Mouse (Mus musculus): ENCODE measurements around the gene Nbeal2. TPM values are rescaled to one million over a fixed set of nuclear protein-coding genes. Genes with fewer than 3 reads are reported as not detected.

The Nbeal2 gene
- polyA plus RNA-seq, 1 experiment from 2014 or later = 2.6 TPM

- H3K27ac ChIP-seq (replicated peaks) = no peak overlapping the region
- H3K9me3 ChIP-seq = no peaks in the 10 kb centered on the region
- 67% methylated on average over 7 of the region's 7 CpGs for WGBS
- no peak overlapping the region for H3K9ac ChIP-seq (replicated peaks)
- H3K4me1 ChIP-seq = peaks cover 13% of the 10 kb centered on the region
- ATAC-seq (ENCODE audit: low FRiP score, low read depth) = no peak
- no peaks in the 10 kb centered on the region for H3K36me3 ChIP-seq
- no peaks in the 10 kb centered on the region for H3K27me3 ChIP-seq
- H3K4me3 ChIP-seq = no peak overlapping the region
- no peak overlapping the region for H3K4me2 ChIP-seq (replicated peaks)
Measured at GRCm38 (mm10) chr9:110672462-110673106, 18.6 kb upstream of the Nbeal2 start.

- Histone ChIP-seq H3K27me3 (no peaks in the 10 kb centered on the region), H3K9ac (replicated peaks) (no peak overlapping the region), H3K9me3 (no peaks in the 10 kb centered on the region), H3K4me1 (peaks cover 26% of the 10 kb centered on the region), H3K36me3 (no peaks in the 10 kb centered on the region), H3K4me3 (no peak overlapping the region), H3K27ac (replicated peaks) (no peak overlapping the region), H3K4me2 (replicated peaks) (no peak overlapping the region)
- no peak for ATAC-seq (ENCODE audit: low FRiP score, low read depth)
- WGBS = 91% methylated on average over 5 of the region's 5 CpGs
Measured at GRCm38 (mm10) chr9:110669785-110670184, 15.8 kb upstream of the Nbeal2 start.

- WGBS = 92% methylated on average over 6 of the region's 6 CpGs
- no peaks in the 10 kb centered on the region for H3K27me3 ChIP-seq
- H3K9ac ChIP-seq (replicated peaks) = no peak overlapping the region
- no peak for ATAC-seq (ENCODE audit: low FRiP score, low read depth)
- H3K4me1 ChIP-seq = peaks cover 30% of the 10 kb centered on the region
- H3K4me3 ChIP-seq = no peak overlapping the region
- H3K27ac ChIP-seq (replicated peaks) = no peak overlapping the region
- no peaks in the 10 kb centered on the region for H3K36me3 ChIP-seq
- H3K4me2 ChIP-seq (replicated peaks) = no peak overlapping the region
- no peaks in the 10 kb centered on the region for H3K9me3 ChIP-seq
Measured at GRCm38 (mm10) chr9:110668601-110669293, 14.8 kb upstream of the Nbeal2 start.

- no peak for ATAC-seq (ENCODE audit: low FRiP score, low read depth)
- no peak overlapping the region for H3K9ac ChIP-seq (replicated peaks)
Measured at GRCm38 (mm10) chr9:110667219-110667836, 13.4 kb upstream of the Nbeal2 start.

GRCm38 (mm10) chr9:110666374-110666773 is 12.4 kb upstream of the Nbeal2 start:
- H3K27me3 ChIP-seq = no peaks in the 10 kb centered on the region
- no peak overlapping the region for H3K4me3 ChIP-seq
- 0 out of 2 replicates have a peak overlapping the region, but pooled peaks have one; percentile 39 for H3K27ac ChIP-seq (replicated peaks)
- no peaks in the 10 kb centered on the region for H3K9me3 ChIP-seq
- 33% methylated on average over 8 of the region's 8 CpGs for WGBS
- no peak overlapping the region for H3K4me2 ChIP-seq (replicated peaks)
- no peak overlapping the region for H3K9ac ChIP-seq (replicated peaks)
- ATAC-seq (ENCODE audit: low FRiP score, low read depth) = no peak
- H3K4me1 ChIP-seq = peaks cover 17% of the 10 kb centered on the region
- H3K36me3 ChIP-seq = no peaks in the 10 kb centered on the region

More at GRCm38 (mm10) chr9:110667219-110667836, 13.4 kb upstream of the Nbeal2 start:
- 84% methylated on average over 4 of the region's 4 CpGs for WGBS
- H3K4me3 ChIP-seq = no peak overlapping the region
- no peaks in the 10 kb centered on the region for H3K9me3 ChIP-seq
- H3K4me2 ChIP-seq (replicated peaks) = no peak overlapping the region
- no peak overlapping the region for H3K27ac ChIP-seq (replicated peaks)
- H3K27me3 ChIP-seq = no peaks in the 10 kb centered on the region
- H3K4me1 ChIP-seq = peaks cover 18% of the 10 kb centered on the region
- no peaks in the 10 kb centered on the region for H3K36me3 ChIP-seq

- Histone ChIP-seq H3K36me3 (no peaks in the 10 kb centered on the region), H3K4me2 (replicated peaks) (no peak overlapping the region), H3K4me3 (no peak overlapping the region), H3K4me1 (peaks cover 17% of the 10 kb centered on the region), H3K9me3 (no peaks in the 10 kb centered on the region), H3K27me3 (no peaks in the 10 kb centered on the region), H3K27ac (replicated peaks) (0 out of 2 replicates have a peak overlapping the region, but pooled peaks have one; percentile 39), H3K9ac (replicated peaks) (no peak overlapping the region)
- 35% methylated on average over 4 of the region's 4 CpGs for WGBS
- 0 out of 2 replicates have a peak, but pooled peaks have one; percentile 9 for ATAC-seq (ENCODE audit: low FRiP score, low read depth)
Measured at GRCm38 (mm10) chr9:110665912-110666311, 12.0 kb upstream of the Nbeal2 start.

- H3K27ac ChIP-seq (replicated peaks) = no peak overlapping the region
- H3K4me2 ChIP-seq (replicated peaks) = no peak overlapping the region
- H3K9me3 ChIP-seq = no peaks in the 10 kb centered on the region
- H3K9ac ChIP-seq (replicated peaks) = no peak overlapping the region
- no peak overlapping the region for H3K4me3 ChIP-seq
- H3K36me3 ChIP-seq = no peaks in the 10 kb centered on the region
- no peak for ATAC-seq (ENCODE audit: low FRiP score, low read depth)
- WGBS = 93% methylated on average over 1 of the region's 1 CpGs
- peaks cover 20% of the 10 kb centered on the region for H3K4me1 ChIP-seq
- no peaks in the 10 kb centered on the region for H3K27me3 ChIP-seq
Measured at GRCm38 (mm10) chr9:110662844-110663243, 8.9 kb upstream of the Nbeal2 start.

- Histone ChIP-seq H3K36me3 (no peaks in the 10 kb centered on the region), H3K9me3 (no peaks in the 10 kb centered on the region), H3K27me3 (no peaks in the 10 kb centered on the region), H3K4me2 (replicated peaks) (no peak overlapping the region), H3K4me1 (peaks cover 18% of the 10 kb centered on the region), H3K9ac (replicated peaks) (no peak overlapping the region), H3K4me3 (no peak overlapping the region), H3K27ac (replicated peaks) (no peak overlapping the region)
- no peak for ATAC-seq (ENCODE audit: low FRiP score, low read depth)
- 88% methylated on average over 7 of the region's 7 CpGs for WGBS
Measured at GRCm38 (mm10) chr9:110660856-110661612, 7.1 kb upstream of the Nbeal2 start.

- WGBS = 85% methylated on average over 2 of the region's 2 CpGs
- H3K4me2 ChIP-seq (replicated peaks) = no peak overlapping the region
Measured at GRCm38 (mm10) chr9:110660208-110660607, 6.2 kb upstream of the Nbeal2 start.

GRCm38 (mm10) chr9:110659521-110659920 is 5.6 kb upstream of the Nbeal2 start:
- Histone ChIP-seq H3K4me3 (no peak overlapping the region), H3K4me1 (peaks cover 23% of the 10 kb centered on the region), H3K27me3 (no peaks in the 10 kb centered on the region), H3K9me3 (no peaks in the 10 kb centered on the region), H3K36me3 (no peaks in the 10 kb centered on the region), H3K9ac (replicated peaks) (no peak overlapping the region), H3K4me2 (replicated peaks) (no peak overlapping the region), H3K27ac (replicated peaks) (no peak overlapping the region)
- ATAC-seq (ENCODE audit: low FRiP score, low read depth) = no peak
- WGBS = 95% methylated on average over 12 of the region's 12 CpGs

More at GRCm38 (mm10) chr9:110660208-110660607, 6.2 kb upstream of the Nbeal2 start:
- Histone ChIP-seq H3K9me3 (no peaks in the 10 kb centered on the region), H3K9ac (replicated peaks) (no peak overlapping the region), H3K36me3 (no peaks in the 10 kb centered on the region), H3K4me3 (no peak overlapping the region), H3K27me3 (no peaks in the 10 kb centered on the region), H3K4me1 (peaks cover 19% of the 10 kb centered on the region), H3K27ac (replicated peaks) (no peak overlapping the region)
- no peak for ATAC-seq (ENCODE audit: low FRiP score, low read depth)

- H3K9ac ChIP-seq (replicated peaks) = peak overlapping the region; percentile 85
- no peaks in the 10 kb centered on the region for H3K9me3 ChIP-seq
- H3K4me2 ChIP-seq (replicated peaks) = peak overlapping the region; percentile 69
- no peaks in the 10 kb centered on the region for H3K36me3 ChIP-seq
- H3K27ac ChIP-seq (replicated peaks) = no peak overlapping the region
- 83% methylated on average over 13 of the region's 13 CpGs for WGBS
- no peak for ATAC-seq (ENCODE audit: low FRiP score, low read depth)
- H3K4me3 ChIP-seq = peak overlapping the region; percentile 73
- H3K27me3 ChIP-seq = peaks cover 13% of the 10 kb centered on the region
- peaks cover 38% of the 10 kb centered on the region for H3K4me1 ChIP-seq
Measured at GRCm38 (mm10) chr9:110657474-110658078, 3.6 kb upstream of the Nbeal2 start.
